Mouse (Mus musculus) neural tube, embryonic 11.5 days (tissue): Measurements from ENCODE around the gene Gata3. TPM values are rescaled to one million over a fixed set of nuclear protein-coding genes. Genes with fewer than 3 reads are reported as not detected.

Experiments
- ATAC-seq: fragments of 200-750 bp; cut with Nextera tagmentation; 2 replicates; pipeline ENCODE4 v1.8.0; 2017; ENCODE audit warnings: moderate number of reproducible peaks, mild to moderate bottlenecking, moderate TSS enrichment, moderate library complexity; ENCODE audit not compliant: insufficient read depth, low FRiP score, low TSS enrichment
- DNase-seq: peaks from one replicate; pipeline ENCODE4 v3.0.0-alpha.2; 2015; ENCODE audit warnings: low spot score
- H3K27ac ChIP-seq: fragments of 300-500 bp; sonication (generic); 2 replicates; pipeline ENCODE4 v1.5.1; 2014; ENCODE audit warnings: low read depth, mild to moderate bottlenecking, low read length
- H3K27me3 ChIP-seq: fragments of 300-500 bp; sonication (generic); 2 replicates; pipeline ENCODE4 v1.6.1; 2014; ENCODE audit warnings: mild to moderate bottlenecking, low read length, mixed read lengths; ENCODE audit not compliant: control insufficient read depth, insufficient read depth
- H3K36me3 ChIP-seq: fragments of 300-500 bp; sonication (generic); 2 replicates; pipeline ENCODE4 v1.6.1; 2014; ENCODE audit warnings: mild to moderate bottlenecking, low read length, moderate library complexity, mixed read lengths; ENCODE audit not compliant: control insufficient read depth, insufficient read depth
- H3K4me1 ChIP-seq: fragments of 300-500 bp; sonication (generic); 2 replicates; pipeline ENCODE4 v1.6.1; 2014; ENCODE audit warnings: low read length, mixed read lengths; ENCODE audit not compliant: control insufficient read depth, insufficient read depth
- H3K4me2 ChIP-seq: fragments of 300-500 bp; sonication (generic); 2 replicates; pipeline ENCODE4 v1.6.1; 2014; ENCODE audit warnings: low read depth, mild to moderate bottlenecking, moderate library complexity
- H3K4me3 ChIP-seq: fragments of 300-500 bp; sonication (generic); 2 replicates; pipeline ENCODE4 v1.5.1; 2014; ENCODE audit warnings: low read depth, low read length
- H3K9ac ChIP-seq: fragments of 300-500 bp; sonication (generic); 2 replicates; pipeline ENCODE4 v1.6.1; 2014; ENCODE audit warnings: mild to moderate bottlenecking, low read length
- H3K9me3 ChIP-seq: fragments of 300-500 bp; sonication (generic); 2 replicates; pipeline ENCODE4 v1.6.1; 2016; ENCODE audit warnings: low read length; ENCODE audit not compliant: control insufficient read depth
- WGBS: fragments of 180-500 bp; shearing (Covaris S2); extraction: QIAGEN DNeasy Blood & Tissue Kit; methylation state at CpG from one replicate; pipeline ENCODE4 v1.1.7; 2014; 5-methylcytosine and 5-hydroxymethylcytosine counted together
- polyA plus RNA-seq: library from polyadenylated mRNA; unstranded; fragments of >200 nt; fragmentation: Nextera tagmentation; extraction: Ambion mirVana; gene quantifications from 2 replicates; pipeline ENCODE4 v1.2.1, GENCODE M21; 2014

Gene Gata3
- polyA plus RNA-seq, 1 experiment from 2014 or later = 8.6 TPM

DNA sequence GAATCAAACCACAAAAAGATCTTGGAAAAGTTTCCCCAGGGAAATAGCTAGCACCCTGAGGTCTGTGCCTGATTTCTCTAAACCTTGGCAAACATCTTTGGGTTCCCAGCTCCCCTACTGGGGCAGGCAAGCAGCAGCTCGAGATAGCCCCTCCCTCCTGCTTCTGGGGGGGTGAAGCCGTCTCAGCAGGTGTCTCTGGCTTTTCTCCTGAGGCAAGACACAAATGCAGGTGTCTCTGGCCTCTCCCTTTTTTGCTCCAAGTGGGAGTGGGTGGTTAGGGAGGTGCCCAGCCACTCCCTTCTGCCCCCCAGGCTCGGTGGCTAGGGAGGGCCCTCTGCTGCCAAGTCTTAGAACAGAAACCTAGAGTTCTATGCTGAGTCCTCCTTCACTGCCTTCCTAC is 62.2 kb downstream of the Gata3 start:
- Histone ChIP-seq H3K9me3 (no peaks in the 10 kb centered on the region), H3K36me3 (no peaks in the 10 kb centered on the region), H3K27ac (no peak overlapping the region), H3K9ac (no peak overlapping the region), H3K27me3 (no peaks in the 10 kb centered on the region), H3K4me1 (no peaks in the 10 kb centered on the region), H3K4me3 (no peak overlapping the region), H3K4me2 (no peak overlapping the region)
- no peak for DNase-seq
- 32% methylated on average over 3 of the region's 3 CpGs for WGBS
- ATAC-seq = no peak

DNA sequence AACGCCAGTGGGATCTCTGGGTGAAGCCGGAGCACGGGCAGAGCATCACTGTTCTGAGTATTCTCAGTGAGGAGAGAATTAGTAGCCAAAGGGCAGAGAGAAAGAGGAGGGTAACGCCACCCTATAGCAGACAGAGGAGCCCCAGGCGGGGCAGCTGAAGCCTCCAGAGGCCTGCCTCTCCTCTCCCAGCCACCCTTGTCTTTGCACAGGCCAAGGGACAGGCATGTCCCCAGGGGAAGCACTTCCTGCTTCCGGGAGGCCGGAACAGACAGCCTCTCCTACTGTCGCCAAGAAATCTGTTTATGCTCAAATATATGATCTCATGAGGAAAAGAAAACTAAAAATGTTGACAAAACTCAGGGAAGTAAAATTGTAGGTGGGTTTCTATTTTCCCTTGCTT is 69.2 kb downstream of the Gata3 start:
- Histone ChIP-seq H3K9me3 (no peaks in the 10 kb centered on the region), H3K4me2 (no peak overlapping the region), H3K9ac (no peak overlapping the region), H3K27ac (no peak overlapping the region), H3K36me3 (no peaks in the 10 kb centered on the region), H3K27me3 (no peaks in the 10 kb centered on the region), H3K4me1 (no peaks in the 10 kb centered on the region), H3K4me3 (no peak overlapping the region)
- no peak for DNase-seq
- WGBS = 81% methylated on average over 8 of the region's 8 CpGs
- no peak for ATAC-seq

DNA sequence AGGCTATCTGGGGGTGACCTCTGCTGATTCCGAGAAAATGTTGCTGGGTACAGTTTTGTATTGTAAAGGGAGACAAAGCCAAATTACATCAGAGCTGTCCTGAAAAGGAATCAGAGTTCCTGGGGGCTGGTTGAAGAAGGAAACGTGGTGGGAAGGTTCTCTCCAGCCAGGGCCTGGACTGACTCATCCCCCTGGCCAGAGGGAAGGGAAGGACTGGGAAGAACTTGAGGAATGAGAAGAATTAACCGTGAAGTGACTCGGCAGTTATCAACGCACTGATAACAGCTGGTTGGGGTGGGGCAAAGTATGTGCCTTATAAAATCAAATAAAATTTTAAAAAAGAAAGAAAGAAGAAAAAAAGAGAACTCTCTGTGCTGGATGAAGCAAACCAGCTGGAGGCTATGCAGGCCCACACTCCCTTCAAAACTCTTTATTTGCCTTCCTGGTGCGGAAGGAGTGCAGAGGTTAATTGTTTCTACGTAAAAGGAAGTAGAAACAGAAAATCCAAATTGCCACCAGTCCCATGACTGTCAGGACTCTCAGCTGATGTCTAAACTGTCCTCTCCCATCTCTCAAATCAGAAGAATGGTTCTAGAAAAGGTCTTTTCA is 71.6 kb downstream of the Gata3 start:
- 80% methylated on average over 7 of the region's 7 CpGs for WGBS
- H3K9ac ChIP-seq = no peak overlapping the region
- ATAC-seq (no peak), DNase-seq (no peak)
- H3K4me2 ChIP-seq = no peak overlapping the region
- no peaks in the 10 kb centered on the region for H3K4me1 ChIP-seq
- H3K4me3 ChIP-seq = no peak overlapping the region
- no peaks in the 10 kb centered on the region for H3K9me3 ChIP-seq
- no peaks in the 10 kb centered on the region for H3K36me3 ChIP-seq
- H3K27me3 ChIP-seq = no peaks in the 10 kb centered on the region
- H3K27ac ChIP-seq = no peak overlapping the region

Other genes with a start within 250 kb of the Gata3 start
- 0.41 TPM in 1 of 2 replicates, not detected in the other for gene 4930412O13Rik, start 8.8 kb downstream of the Gata3 start, polyA plus RNA-seq
- gene 9230102O04Rik, start 494 bp downstream of the Gata3 start, polyA plus RNA-seq = not detected in 2 replicates
- gene Taf3, start 158.6 kb upstream of the Gata3 start, polyA plus RNA-seq = 16.8 and 17.0 TPM in 2 replicates
- 510 and 534 TPM in 2 replicates for gene Atp5c1, start 190.5 kb upstream of the Gata3 start, polyA plus RNA-seq
- gene Kin, start 190.6 kb upstream of the Gata3 start, polyA plus RNA-seq = 39.4 and 42.5 TPM in 2 replicates
- gene Itih2, start 241.4 kb upstream of the Gata3 start, polyA plus RNA-seq = 0.40 and 0.41 TPM in 2 replicates